In the genomic region with DNA sequence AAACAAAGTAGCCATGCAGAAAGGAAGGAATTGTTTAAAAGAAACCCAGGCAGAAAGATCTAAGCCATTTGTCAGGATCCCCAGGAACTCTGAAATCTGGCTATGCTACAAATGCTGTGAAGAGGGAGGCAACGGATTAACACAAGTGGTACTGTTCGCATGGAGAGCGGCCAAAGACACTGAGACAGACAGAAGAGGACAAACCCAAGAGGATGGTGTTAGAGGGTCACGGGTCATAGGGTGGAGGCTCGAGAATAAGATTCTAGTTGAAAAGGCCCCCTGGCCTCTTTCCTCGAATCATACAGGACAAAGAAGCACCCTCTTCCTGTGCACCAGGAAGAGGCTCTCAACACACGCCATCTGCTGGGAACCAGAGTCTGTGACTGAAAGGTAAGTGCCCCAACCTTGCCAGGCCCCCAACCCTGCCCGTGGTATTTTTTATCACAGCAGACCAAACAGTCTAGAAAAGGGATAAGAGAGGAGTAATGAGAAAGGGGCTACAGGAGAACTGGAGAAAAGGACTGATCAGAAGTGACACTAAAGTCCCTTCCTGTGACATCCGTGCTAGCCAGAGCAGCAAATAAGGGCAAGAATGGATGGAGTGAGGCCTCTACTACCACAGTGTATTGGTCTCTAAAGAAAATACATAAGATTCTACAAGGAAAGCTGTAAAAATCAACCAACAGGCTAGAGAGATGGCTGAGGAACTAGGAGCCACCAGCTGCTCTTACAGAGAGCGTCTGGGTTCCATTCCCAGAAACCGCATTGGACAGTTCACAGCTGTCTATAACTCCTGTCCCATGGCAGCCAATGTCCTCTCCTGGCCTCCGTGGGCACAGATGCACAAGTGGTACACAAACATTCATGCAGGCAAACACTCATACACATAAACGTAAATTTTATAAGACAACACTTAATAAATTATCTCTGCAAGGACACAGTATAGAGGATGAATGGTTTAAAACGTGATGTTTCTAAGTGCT, we compare ENCODE assay signal across 13 mouse cellular contexts. TPM values are rescaled to one million over a fixed set of nuclear protein-coding genes. Genes with fewer than 3 reads are reported as not detected.
DNase-seq lines count a peak whose midpoint lies in the region; ATAC-seq and TF ChIP-seq lines count a peak whose summit lies in the region.
"Had no signal": no experiment of that assay in that cellular context is flagged by ENCODE, and none has a peak within 500 bp of the region (broad histone marks: within the 10 kb centered on the region; RNA-seq: fewer than 3 reads in every experiment).

No protein-coding gene starts in this region.

- no peak overlapping the region for H3K9ac ChIP-seq in intestine, embryonic 16.5 days (ENCODE audit: low read depth, low read length)
- no peak overlapping the region for H3K9ac ChIP-seq in intestine, embryonic 15.5 days
- H3K9ac ChIP-seq: embryonic facial prominence, embryonic 13.5 days had no signal

- no peaks in the 10 kb centered on the region for H3K9me3 ChIP-seq in intestine, embryonic 16.5 days (ENCODE audit: control insufficient read depth, low read length)
- no peaks in the 10 kb centered on the region for H3K9me3 ChIP-seq in intestine, embryonic 15.5 days
- H3K9me3 ChIP-seq: embryonic facial prominence, embryonic 13.5 days; limb, embryonic 10.5 days had no signal

- TF ChIP-seq POLR2A in thymus, adult 2 months (IDR thresholded peaks at IDR 0.05; ENCODE audit: control insufficient read depth, extremely low read depth, insufficient read depth, low read length, poor library complexity): no peak

- TF ChIP-seq CTCF in thymus, adult 2 months (IDR thresholded peaks at IDR 0.05; ENCODE audit: borderline replicate concordance, control insufficient read depth, extremely low read depth, insufficient read depth, low read length, poor library complexity): no peak

- H3K4me2 ChIP-seq in intestine, embryonic 16.5 days (ENCODE audit: low read depth, low read length): no peak overlapping the region
- H3K4me2 ChIP-seq in intestine, embryonic 15.5 days (replicated peaks): no peak overlapping the region
- H3K4me2 ChIP-seq: embryonic facial prominence, embryonic 13.5 days; midbrain, embryonic 11.5 days had no signal

- no peaks in the 10 kb centered on the region for H3K36me3 ChIP-seq in intestine, embryonic 16.5 days (ENCODE audit: control insufficient read depth, insufficient read depth, low read length)
- no peaks in the 10 kb centered on the region for H3K36me3 ChIP-seq in intestine, embryonic 15.5 days
- no peaks in the 10 kb centered on the region for H3K36me3 ChIP-seq in thymus, adult 2 months (ENCODE audit: control insufficient read depth, insufficient read depth, low read length)
- H3K36me3 ChIP-seq: embryonic facial prominence, embryonic 13.5 days; limb, embryonic 10.5 days had no signal

- no peaks in the 10 kb centered on the region for H3K27me3 ChIP-seq in intestine, embryonic 16.5 days (replicated peaks; ENCODE audit: control insufficient read depth, insufficient read depth, low read length)
- no peaks in the 10 kb centered on the region for H3K27me3 ChIP-seq in intestine, embryonic 15.5 days (replicated peaks)
- no peaks in the 10 kb centered on the region for H3K27me3 ChIP-seq in thymus, adult 2 months (ENCODE audit: control insufficient read depth, insufficient read depth, low read length)
- H3K27me3 ChIP-seq: embryonic facial prominence, embryonic 13.5 days had no signal

- no peak overlapping the region for H3K27ac ChIP-seq in intestine, embryonic 16.5 days (ENCODE audit: low read length)
- no peak overlapping the region for H3K27ac ChIP-seq in intestine, embryonic 15.5 days
- no peak overlapping the region for H3K27ac ChIP-seq in thymus, adult 2 months (ENCODE audit: control insufficient read depth, insufficient read depth, low read length)
- H3K27ac ChIP-seq: embryonic facial prominence, embryonic 13.5 days; limb, embryonic 10.5 days had no signal

- H3K4me3 ChIP-seq in intestine, embryonic 16.5 days (ENCODE audit: low read length): no peak overlapping the region
- H3K4me3 ChIP-seq in intestine, embryonic 15.5 days (replicated peaks): no peak overlapping the region
- no peak overlapping the region for H3K4me3 ChIP-seq in thymus, adult 2 months (ENCODE audit: control insufficient read depth, insufficient read depth, low read length)
- H3K4me3 ChIP-seq: embryonic facial prominence, embryonic 13.5 days; limb, embryonic 10.5 days had no signal

- ATAC-seq in CD4-positive, CD25-positive, alpha-beta regulatory T cell, adult 4 months: no peak
- 0 out of 2 replicates have a peak, but pooled peaks have one; percentile 32 for ATAC-seq in intestine, embryonic 16.5 days
- ATAC-seq in intestine, embryonic 15.5 days: no peak
- ATAC-seq: inflammation-experienced regulatory T-cells, adult 6 months had no signal

- DNase-seq in CD4-positive, CD25-positive, alpha-beta regulatory T cell, adult 2 months (ENCODE audit: low read depth, low spot score): peak; percentile 17
- DNase-seq in thymus, adult 2 months: peak; percentile 20
- no peak for DNase-seq in thymus, adult 18-20 months
- peak; percentile 55 for DNase-seq in thymus, postnatal 4 days
- DNase-seq in T-cell, adult 2 months (ENCODE audit: low spot score): no peak
- DNase-seq: lung, adult 2 months had no signal

- peaks cover 32% of the 10 kb centered on the region for H3K4me1 ChIP-seq in intestine, embryonic 16.5 days (ENCODE audit: control insufficient read depth, insufficient read depth, low read length)
- peaks cover 23% of the 10 kb centered on the region for H3K4me1 ChIP-seq in intestine, embryonic 15.5 days (replicated peaks)
- H3K4me1 ChIP-seq in thymus, adult 2 months (replicated peaks; ENCODE audit: control insufficient read depth, insufficient read depth, low read length): peaks cover 13% of the 10 kb centered on the region

- WGBS in intestine, embryonic 16.5 days: 59% methylated on average over 14 of the region's 14 CpGs
- WGBS in intestine, embryonic 15.5 days: 52% methylated on average over 14 of the region's 14 CpGs
- 69% methylated on average over 14 of the region's 14 CpGs for WGBS in thymus, adult 2 months

RNA-seq across cellular contexts. Expression of gene Taf4, which starts 24.6 kb away (rescaled TPM):
- polyA plus RNA-seq in CD4-positive, CD25-positive, alpha-beta regulatory T cell, adult 4 months (2017; shearing (Covaris generic)): 1 to 10 TPM; 3.5 to 6.7 TPM
- 1.8 and 2.5 TPM in 2 replicates for polyA plus RNA-seq in intestine, embryonic 16.5 days (2015; fragmentation: Nextera tagmentation; extraction: Ambion mirVana)
- 3.0 and 3.1 TPM in 2 replicates for polyA plus RNA-seq in intestine, embryonic 15.5 days (2015; fragmentation: Nextera tagmentation; extraction: Ambion mirVana)
- 26.3 and 31.8 TPM in 2 replicates for polyA plus RNA-seq in thymus, adult 2 months (2012; rRNA removed)

Comparison
In these comparisons a context has a peak if more than half of its experiments do, and no peak if none do; other contexts are left out.
1. DNase-seq: peak in CD4-positive, CD25-positive, alpha-beta regulatory T cell, adult 2 months (single experiment), thymus, adult 2 months (single experiment) and thymus, postnatal 4 days (single experiment); none in thymus, adult 18-20 months (0 of 2) and T-cell, adult 2 months (single experiment).